Mouse (Mus musculus) kidney, embryonic 14.5 days (tissue): ENCODE results near the gene Gm15319. TPM values are rescaled to one million over a fixed set of nuclear protein-coding genes. Genes with fewer than 3 reads are reported as not detected.
A peak's percentile ranks its signal among the peaks of the same experiment; 100 is the strongest.
"Not testable (repeated sequence)": the region's sequence is repeated elsewhere in the genome, so short reads cannot be mapped to it uniquely, and the experiment has no call there.

Source experiments
- ATAC-seq: fragments of 200-750 bp; cut with Nextera tagmentation; 2 replicates; pipeline ENCODE4 v1.8.0; 2017; ENCODE audit warnings: moderate number of reproducible peaks, mild to moderate bottlenecking, moderate TSS enrichment, moderate library complexity; ENCODE audit not compliant: low FRiP score, low TSS enrichment
- H3K27ac ChIP-seq: fragments of 300-500 bp; sonication (generic); 2 replicates; pipeline ENCODE4 v1.5.1; 2014; ENCODE audit warnings: low read depth, mild to moderate bottlenecking, low read length, moderate library complexity, mixed read lengths
- H3K27me3 ChIP-seq: fragments of 300-500 bp; sonication (generic); 2 replicates; pipeline ENCODE4 v1.6.1; 2014; ENCODE audit warnings: mild to moderate bottlenecking, low read length; ENCODE audit not compliant: control insufficient read depth, insufficient read depth
- H3K36me3 ChIP-seq: fragments of 300-500 bp; sonication (generic); 2 replicates; pipeline ENCODE4 v1.6.1; 2014; ENCODE audit warnings: low read length, mixed read lengths; ENCODE audit not compliant: control insufficient read depth, insufficient read depth
- H3K4me1 ChIP-seq: fragments of 300-500 bp; sonication (generic); 2 replicates; pipeline ENCODE4 v1.6.1; 2014; ENCODE audit warnings: low read length, mixed read lengths; ENCODE audit not compliant: control insufficient read depth, insufficient read depth
- H3K4me2 ChIP-seq: fragments of 300-500 bp; sonication (generic); replicated peaks from 2 replicates; pipeline ENCODE4 v1.6.1; 2014; ENCODE audit warnings: low read depth, mild to moderate bottlenecking, low read length
- H3K4me3 ChIP-seq: fragments of 300-500 bp; sonication (generic); 2 replicates; pipeline ENCODE4 v1.5.1; 2014; ENCODE audit warnings: mild to moderate bottlenecking, low read length
- H3K9ac ChIP-seq: fragments of 300-500 bp; sonication (generic); 2 replicates; pipeline ENCODE4 v1.6.1; 2014; ENCODE audit warnings: low read depth, mild to moderate bottlenecking, low read length, moderate library complexity
- H3K9me3 ChIP-seq: fragments of 300-500 bp; sonication (generic); 2 replicates; pipeline ENCODE4 v1.6.1; 2016; ENCODE audit warnings: low read length; ENCODE audit not compliant: control insufficient read depth
- WGBS: fragments of 180-500 bp; shearing (Covaris S2); extraction: QIAGEN DNeasy Blood & Tissue Kit; methylation state at CpG from one replicate; pipeline ENCODE4 v1.1.7; 2014; 5-methylcytosine and 5-hydroxymethylcytosine counted together
- polyA plus RNA-seq: library from polyadenylated mRNA; unstranded; fragments of >200 nt; fragmentation: Nextera tagmentation; extraction: Ambion mirVana; gene quantifications from 2 replicates; pipeline ENCODE4 v1.2.1, GENCODE M21; 2014

Gene Gm15319
- 0.27 TPM in 1 of 2 replicates, not detected in the other for polyA plus RNA-seq

DNA sequence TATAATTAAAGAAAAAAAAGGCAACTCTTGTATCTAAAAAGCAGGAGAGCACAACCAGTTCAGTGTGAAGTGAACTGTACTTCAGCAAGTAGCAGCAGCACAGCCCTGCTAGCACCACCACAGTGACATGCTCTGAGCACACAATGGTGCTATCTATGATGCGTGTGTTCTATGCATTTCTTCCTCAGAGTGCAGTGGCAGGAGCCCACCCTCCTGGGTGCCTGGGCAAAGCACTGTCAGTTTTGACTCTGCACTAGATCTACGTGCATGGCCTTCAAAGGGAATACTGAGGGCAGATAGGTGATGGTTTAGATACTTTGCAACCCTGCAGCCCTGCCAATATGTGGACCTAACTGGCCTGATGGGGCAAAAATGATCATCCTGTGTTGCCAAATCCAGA lies at the start of gene Gm15319:
Gene Gm15319 (minus strand): TSS at position 101 of the 400 bp plus-strand sequence.
- not testable (repeated sequence) for H3K4me1 ChIP-seq, H3K27me3 ChIP-seq, H3K4me3 ChIP-seq, ATAC-seq, H3K9me3 ChIP-seq, H3K4me2 ChIP-seq, H3K9ac ChIP-seq, H3K27ac ChIP-seq, H3K36me3 ChIP-seq
- no CpG with 5 or more reads among the region's 2 CpGs for WGBS

DNA sequence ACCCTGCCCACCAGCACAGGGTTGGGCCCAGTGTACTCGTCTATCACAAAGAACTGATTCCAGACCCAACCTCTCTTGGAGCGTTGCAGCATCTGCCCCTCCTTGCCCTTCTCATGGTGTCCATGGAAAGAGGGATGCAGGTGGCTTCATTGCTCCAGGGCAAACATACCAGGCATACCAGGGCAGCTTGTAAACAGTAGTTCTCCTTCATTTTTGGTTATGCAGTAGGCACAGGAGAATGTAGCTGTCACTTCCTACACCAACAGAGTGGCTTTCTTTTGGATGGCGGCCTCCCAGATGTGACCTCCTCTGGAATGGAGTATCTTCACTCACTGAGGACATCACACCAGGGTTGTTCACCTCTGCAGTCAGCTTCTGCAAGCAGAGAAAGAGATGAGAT lies 47.3 kb upstream of the Gm15319 start:
- H3K36me3 ChIP-seq, H3K4me2 ChIP-seq, H3K9me3 ChIP-seq, H3K27ac ChIP-seq, H3K4me3 ChIP-seq, ATAC-seq, H3K27me3 ChIP-seq, H3K4me1 ChIP-seq, H3K9ac ChIP-seq: not testable (repeated sequence)
- WGBS, result no CpG with 5 or more reads among the region's 3 CpGs

GRCm38 (mm10) chr8:20408441-20409030 lies 45.5 kb upstream of the Gm15319 start:
- H3K9ac ChIP-seq, H3K27ac ChIP-seq, H3K27me3 ChIP-seq, H3K36me3 ChIP-seq, H3K4me1 ChIP-seq, H3K9me3 ChIP-seq, H3K4me3 ChIP-seq, H3K4me2 ChIP-seq, ATAC-seq: not testable (repeated sequence)
- 98% methylated on average over 7 of the region's 8 CpGs for WGBS

GRCm38 (mm10) chr8:20389363-20389739 lies 26.3 kb upstream of the Gm15319 start:
- H3K9me3 ChIP-seq, H3K9ac ChIP-seq, H3K36me3 ChIP-seq, H3K27ac ChIP-seq, H3K27me3 ChIP-seq, H3K4me1 ChIP-seq, H3K4me2 ChIP-seq, H3K4me3 ChIP-seq: not testable (repeated sequence)
- 20% methylated on average over 2 of the region's 7 CpGs for WGBS
- ATAC-seq, result peak; percentile 73; the same call in 1 of the 2 replicates

GRCm38 (mm10) chr8:20388706-20389362 lies 25.8 kb upstream of the Gm15319 start:
- H3K9ac ChIP-seq, H3K27me3 ChIP-seq, H3K4me3 ChIP-seq, H3K4me1 ChIP-seq, H3K4me2 ChIP-seq, H3K27ac ChIP-seq, H3K9me3 ChIP-seq, H3K36me3 ChIP-seq: not testable (repeated sequence)
- WGBS, result no CpG with 5 or more reads among the region's 7 CpGs
- ATAC-seq, result peak; percentile 82

GRCm38 (mm10) chr8:20387121-20387794 lies 24.2 kb upstream of the Gm15319 start:
- 86% methylated on average over 2 of the region's 8 CpGs for WGBS
- not testable (repeated sequence) for H3K27ac ChIP-seq

GRCm38 (mm10) chr8:20384990-20385389 lies 22.0 kb upstream of the Gm15319 start:
- not testable (repeated sequence) for H3K9ac ChIP-seq
- no CpG with 5 or more reads among the region's 2 CpGs for WGBS

More at GRCm38 (mm10) chr8:20387121-20387794, 24.2 kb upstream of the Gm15319 start:
- H3K9me3 ChIP-seq, H3K4me3 ChIP-seq, H3K4me2 ChIP-seq, ATAC-seq, H3K27me3 ChIP-seq, H3K4me1 ChIP-seq, H3K9ac ChIP-seq, H3K36me3 ChIP-seq: not testable (repeated sequence)

GRCm38 (mm10) chr8:20384131-20384530 lies 21.1 kb upstream of the Gm15319 start:
- WGBS, result 92% methylated on average over 3 of the region's 9 CpGs
- H3K36me3 ChIP-seq, H3K4me2 ChIP-seq, H3K4me3 ChIP-seq, H3K27me3 ChIP-seq, ATAC-seq, H3K9me3 ChIP-seq, H3K27ac ChIP-seq, H3K9ac ChIP-seq, H3K4me1 ChIP-seq: not testable (repeated sequence)

More at GRCm38 (mm10) chr8:20384990-20385389, 22.0 kb upstream of the Gm15319 start:
- H3K9me3 ChIP-seq, H3K36me3 ChIP-seq, H3K4me2 ChIP-seq, H3K4me3 ChIP-seq, H3K4me1 ChIP-seq, H3K27ac ChIP-seq, H3K27me3 ChIP-seq, ATAC-seq: not testable (repeated sequence)

- not testable (repeated sequence) for ATAC-seq, H3K9ac ChIP-seq, H3K27ac ChIP-seq, H3K4me2 ChIP-seq, H3K4me1 ChIP-seq, H3K36me3 ChIP-seq, H3K9me3 ChIP-seq, H3K4me3 ChIP-seq, H3K27me3 ChIP-seq
- WGBS, result 87% methylated on average over 2 of the region's 2 CpGs
Observed at GRCm38 (mm10) chr8:20382146-20382545, 19.1 kb upstream of the Gm15319 start.
